Mouse (Mus musculus): ENCODE measurements around the gene Lgals3bp. TPM values are rescaled to one million over a fixed set of nuclear protein-coding genes. Genes with fewer than 3 reads are reported as not detected.
A peak's percentile ranks its signal among the peaks of the same experiment; 100 is the strongest.

Lgals3bp gene
- polyA plus RNA-seq, 1 experiment from 2014 or later: 4.3 TPM

DNA sequence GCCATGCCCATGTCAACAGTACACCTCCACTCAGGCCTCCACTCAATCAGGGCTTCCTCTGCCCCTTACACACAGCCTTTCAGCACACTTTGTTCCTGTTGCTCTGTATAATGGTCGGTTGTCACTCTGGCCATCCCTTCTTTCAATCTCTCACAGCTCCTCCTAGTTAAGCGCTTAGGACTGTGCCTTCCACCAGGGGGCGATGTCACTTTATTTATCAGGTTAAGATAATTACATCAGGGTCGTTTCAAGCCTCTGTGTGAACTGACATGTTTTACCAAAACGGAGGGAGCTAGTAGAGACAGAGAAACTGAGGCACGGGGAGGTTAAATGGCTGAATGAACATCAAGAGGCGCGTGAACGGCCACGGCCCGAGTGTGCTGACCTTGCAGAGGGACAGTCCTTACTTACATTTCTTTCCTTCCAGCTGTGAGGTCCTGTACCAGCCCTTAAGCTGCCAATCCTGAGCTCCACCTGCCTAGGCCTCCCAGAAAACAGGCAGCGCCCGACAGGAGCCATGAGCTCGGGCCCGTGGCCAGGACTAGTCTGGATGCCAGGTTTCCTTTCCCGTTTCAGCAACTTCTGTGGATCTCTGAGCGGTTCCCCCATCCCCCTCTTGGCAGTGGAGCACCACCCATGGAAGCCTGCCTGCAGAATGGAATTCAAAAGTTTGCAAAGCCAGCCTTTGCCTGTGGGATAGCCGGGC is 21.5 kb upstream of the Lgals3bp start:
- Histone ChIP-seq H3K4me1 (replicated peaks) (peaks cover 29% of the 10 kb centered on the region), H3K9ac (replicated peaks) (peak overlapping the region; percentile 46; the same call in 1 of the 2 replicates), H3K27ac (no peak overlapping the region), H3K27me3 (0 out of 2 replicates have a peak, but pooled peaks cover 5% of the 10 kb centered on the region), H3K4me3 (replicated peaks) (0 out of 2 replicates have a peak overlapping the region, but pooled peaks have one; percentile 0), H3K4me2 (peak overlapping the region; percentile 35), H3K36me3 (no peaks in the 10 kb centered on the region), H3K9me3 (no peaks in the 10 kb centered on the region)
- WGBS: 9% methylated on average over 18 of the region's 18 CpGs
- no peak for ATAC-seq (ENCODE audit: insufficient number of reproducible peaks, insufficient read depth, low FRiP score, low TSS enrichment, low read depth)

DNA sequence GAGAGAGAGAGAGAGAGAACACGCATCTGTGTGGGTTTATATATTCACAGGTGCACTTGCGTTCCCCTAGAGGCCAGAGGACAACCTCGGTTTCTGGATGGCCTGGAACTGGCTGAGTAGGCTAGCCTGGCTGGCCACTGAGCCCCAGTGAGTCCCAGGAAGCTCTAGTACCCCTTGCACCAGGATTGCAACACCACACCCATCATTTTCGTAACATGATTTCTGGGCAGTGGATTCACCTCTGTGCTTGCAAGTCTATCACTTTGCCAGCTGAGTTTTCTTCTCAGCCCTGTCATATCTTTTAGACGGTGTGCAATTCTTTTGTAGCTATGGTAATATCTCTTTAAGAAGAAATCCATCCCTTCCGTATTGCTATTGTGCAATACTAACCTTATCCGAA is 18.4 kb upstream of the Lgals3bp start:
- 0 out of 2 replicates have a peak, but pooled peaks cover 5% of the 10 kb centered on the region for H3K27me3 ChIP-seq
- no peaks in the 10 kb centered on the region for H3K9me3 ChIP-seq
- 72% methylated on average over 7 of the region's 7 CpGs for WGBS
- peaks cover 18% of the 10 kb centered on the region for H3K36me3 ChIP-seq
- no peak overlapping the region; the same call in 1 of the 2 replicates for H3K4me2 ChIP-seq
- no peak overlapping the region for H3K27ac ChIP-seq
- no peak for ATAC-seq (ENCODE audit: insufficient number of reproducible peaks, insufficient read depth, low FRiP score, low TSS enrichment, low read depth)
- H3K9ac ChIP-seq (replicated peaks): no peak overlapping the region
- no peak overlapping the region for H3K4me3 ChIP-seq (replicated peaks)
- H3K4me1 ChIP-seq (replicated peaks): peaks cover 31% of the 10 kb centered on the region

DNA sequence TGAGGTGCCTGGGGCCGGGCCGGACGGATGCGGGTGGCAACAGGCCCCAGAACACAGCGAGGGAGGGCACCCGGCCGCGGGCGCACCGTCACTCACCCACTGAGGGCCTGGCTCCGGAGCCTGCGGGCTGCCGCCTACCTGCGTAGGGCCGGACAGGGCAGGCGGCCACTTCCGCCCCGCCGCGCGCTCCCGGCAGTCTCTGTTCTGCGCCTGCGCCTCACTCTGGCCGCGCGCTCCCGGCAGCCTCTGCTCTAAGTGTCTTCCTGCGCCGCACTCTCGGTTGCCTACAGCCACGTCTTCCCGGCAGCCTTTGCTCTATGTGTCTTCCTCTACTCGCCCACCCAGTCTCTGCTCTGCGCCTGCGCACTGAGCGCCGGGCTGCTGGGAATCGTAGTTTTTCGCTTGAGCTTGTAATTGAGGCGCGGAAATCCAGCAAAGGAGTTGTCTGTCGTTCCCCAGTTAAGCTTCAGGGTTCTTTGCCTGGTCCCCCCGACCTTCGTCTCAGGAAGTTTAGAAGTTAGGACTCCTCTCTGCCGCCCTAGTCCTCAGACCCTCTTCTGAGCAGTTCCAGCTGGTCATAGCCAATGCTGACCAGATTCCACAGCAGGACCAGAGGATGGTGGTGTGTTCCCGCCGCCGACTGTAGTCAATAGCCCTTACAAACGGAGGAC is 17.1 kb upstream of the Lgals3bp start, which contains the start of gene Cant1:
Cant1 (minus strand) TSS at position 253 of the 671 bp plus-strand sequence.
- H3K9me3 ChIP-seq: no peaks in the 10 kb centered on the region
- H3K4me1 ChIP-seq (replicated peaks): peaks cover 26% of the 10 kb centered on the region
- peak within 1 kb of the TSS; percentile 88 for H3K4me3 ChIP-seq (replicated peaks)
- H3K4me2 ChIP-seq: peak within 1 kb of the TSS; percentile 93
- H3K9ac ChIP-seq (replicated peaks): peak within 1 kb of the TSS; percentile 92
- H3K36me3 ChIP-seq: peaks cover 31% of the 10 kb centered on the region
- H3K27me3 ChIP-seq: 0 out of 2 replicates have a peak, but pooled peaks cover 5% of the 10 kb centered on the region
- peak within 1 kb of the TSS; percentile 64 for H3K27ac ChIP-seq
- 0% methylated on average over 50 of the region's 50 CpGs for WGBS
- peak; percentile 93 for ATAC-seq (ENCODE audit: insufficient number of reproducible peaks, insufficient read depth, low FRiP score, low TSS enrichment, low read depth)

DNA sequence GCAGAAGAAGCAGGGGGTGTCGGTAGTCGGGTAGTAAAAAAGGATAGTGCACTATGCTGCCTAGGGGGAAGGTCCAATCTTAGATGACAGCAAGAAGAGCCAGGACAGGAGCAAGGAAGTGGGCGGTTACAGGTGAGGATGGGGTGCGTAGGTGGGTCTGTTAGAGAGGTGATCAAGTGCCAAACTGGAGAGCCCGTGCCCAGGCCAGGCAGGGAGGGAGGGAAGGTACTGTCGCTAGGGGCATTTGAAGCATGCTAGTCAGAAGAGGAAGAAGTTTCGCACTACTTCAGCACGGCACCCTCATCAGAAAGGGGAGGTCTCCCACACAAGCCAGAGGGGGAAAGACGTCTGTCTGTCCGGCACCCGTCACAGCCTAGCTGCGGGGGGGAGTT is 16.5 kb upstream of the Lgals3bp start:
- peak overlapping the region; percentile 93 for H3K4me2 ChIP-seq
- peak overlapping the region; percentile 88 for H3K4me3 ChIP-seq (replicated peaks)
- peak overlapping the region; percentile 92 for H3K9ac ChIP-seq (replicated peaks)
- H3K27ac ChIP-seq: peak overlapping the region; percentile 64; the same call in 1 of the 2 replicates
- WGBS: 6% methylated on average over 12 of the region's 12 CpGs
- no peaks in the 10 kb centered on the region for H3K9me3 ChIP-seq
- 0 out of 2 replicates have a peak, but pooled peaks cover 5% of the 10 kb centered on the region for H3K27me3 ChIP-seq
- H3K4me1 ChIP-seq (replicated peaks): peaks cover 21% of the 10 kb centered on the region
- peak; percentile 7; the same call in 1 of the 2 replicates for ATAC-seq (ENCODE audit: insufficient number of reproducible peaks, insufficient read depth, low FRiP score, low TSS enrichment, low read depth)
- H3K36me3 ChIP-seq: peaks cover 36% of the 10 kb centered on the region

DNA sequence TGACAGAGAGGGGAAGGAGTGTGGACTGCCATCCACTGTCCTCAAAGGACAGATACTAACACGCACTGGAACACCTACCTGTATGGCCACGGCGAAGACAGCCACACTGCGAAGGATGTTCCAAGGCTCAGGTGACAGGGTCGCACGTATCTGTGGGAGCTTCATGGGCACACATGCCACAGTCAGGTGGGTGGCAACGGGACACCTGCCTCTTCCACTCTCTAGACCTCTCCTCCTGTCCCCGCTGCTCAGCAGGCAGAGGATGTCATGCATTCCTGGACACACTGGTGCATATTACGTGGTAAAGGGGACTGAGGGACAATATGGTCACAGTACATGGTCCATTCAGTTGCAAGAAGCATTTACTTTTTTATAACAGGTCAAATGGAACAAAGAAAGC is 15.6 kb upstream of the Lgals3bp start:
- peak overlapping the region; percentile 92; the same call in 1 of the 2 replicates for H3K9ac ChIP-seq (replicated peaks)

DNA sequence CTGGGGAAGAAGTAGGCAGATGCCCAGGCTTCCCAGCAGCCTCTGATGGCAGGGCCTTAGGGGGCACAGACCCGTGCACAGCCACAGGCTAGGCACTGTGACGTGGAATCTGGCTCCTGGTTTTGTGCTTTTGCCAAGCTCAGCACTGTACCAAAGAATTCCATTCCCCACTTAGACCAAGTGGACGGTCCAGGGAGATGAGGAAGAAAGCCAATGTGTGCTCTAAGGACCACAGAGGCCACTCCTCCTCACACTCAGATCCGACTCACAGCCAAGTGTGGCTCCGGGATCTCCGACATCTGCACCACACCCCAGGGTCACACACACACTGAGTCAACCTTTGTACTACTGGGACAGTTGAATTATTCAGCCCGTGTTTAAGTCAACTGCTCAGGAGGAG is 14.2 kb upstream of the Lgals3bp start:
- Histone ChIP-seq H3K4me2 (no peak overlapping the region), H3K9me3 (no peaks in the 10 kb centered on the region), H3K4me3 (replicated peaks) (no peak overlapping the region), H3K9ac (replicated peaks) (no peak overlapping the region), H3K27ac (no peak overlapping the region), H3K27me3 (no peaks in the 10 kb centered on the region), H3K36me3 (peaks cover 59% of the 10 kb centered on the region), H3K4me1 (replicated peaks) (peaks cover 20% of the 10 kb centered on the region)
- 86% methylated on average over 7 of the region's 7 CpGs for WGBS
- ATAC-seq (ENCODE audit: insufficient number of reproducible peaks, insufficient read depth, low FRiP score, low TSS enrichment, low read depth): no peak

More for the DNA sequence above, 15.6 kb upstream of the Lgals3bp start:
- ATAC-seq (ENCODE audit: insufficient number of reproducible peaks, insufficient read depth, low FRiP score, low TSS enrichment, low read depth): no peak
- WGBS: 90% methylated on average over 9 of the region's 9 CpGs
- H3K4me1 ChIP-seq (replicated peaks): peaks cover 20% of the 10 kb centered on the region
- H3K36me3 ChIP-seq: peaks cover 44% of the 10 kb centered on the region
- H3K9me3 ChIP-seq: no peaks in the 10 kb centered on the region
- H3K27ac ChIP-seq: no peak overlapping the region
- H3K4me2 ChIP-seq: peak overlapping the region; percentile 93
- peak overlapping the region; percentile 88 for H3K4me3 ChIP-seq (replicated peaks)
- no peaks in the 10 kb centered on the region for H3K27me3 ChIP-seq

DNA sequence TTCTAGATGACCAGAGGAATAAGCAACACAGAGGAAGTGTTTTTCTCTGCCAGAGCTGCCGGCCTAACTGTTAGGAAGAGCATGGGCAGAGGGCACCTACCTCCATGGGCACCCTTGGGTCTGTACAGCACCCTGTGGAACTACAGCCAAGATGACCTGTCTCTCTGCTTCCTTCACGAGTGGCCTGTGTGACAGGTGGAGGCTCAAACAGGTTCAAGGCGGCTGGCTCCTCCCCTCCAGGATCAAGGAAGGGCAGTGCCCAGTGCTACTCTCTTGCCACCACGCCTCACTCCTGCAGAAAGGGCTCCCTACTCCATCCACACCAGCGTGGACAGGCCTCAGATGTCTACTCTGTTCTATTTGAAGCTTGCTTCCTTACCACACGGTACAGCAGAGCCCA is 13.7 kb upstream of the Lgals3bp start:
- Histone ChIP-seq H3K36me3 (peaks cover 63% of the 10 kb centered on the region), H3K27me3 (no peaks in the 10 kb centered on the region), H3K9me3 (no peaks in the 10 kb centered on the region), H3K9ac (replicated peaks) (no peak overlapping the region), H3K4me2 (no peak overlapping the region), H3K27ac (no peak overlapping the region), H3K4me3 (replicated peaks) (no peak overlapping the region), H3K4me1 (replicated peaks) (peaks cover 20% of the 10 kb centered on the region)
- ATAC-seq (ENCODE audit: insufficient number of reproducible peaks, insufficient read depth, low FRiP score, low TSS enrichment, low read depth): no peak
- WGBS: 90% methylated on average over 6 of the region's 6 CpGs

DNA sequence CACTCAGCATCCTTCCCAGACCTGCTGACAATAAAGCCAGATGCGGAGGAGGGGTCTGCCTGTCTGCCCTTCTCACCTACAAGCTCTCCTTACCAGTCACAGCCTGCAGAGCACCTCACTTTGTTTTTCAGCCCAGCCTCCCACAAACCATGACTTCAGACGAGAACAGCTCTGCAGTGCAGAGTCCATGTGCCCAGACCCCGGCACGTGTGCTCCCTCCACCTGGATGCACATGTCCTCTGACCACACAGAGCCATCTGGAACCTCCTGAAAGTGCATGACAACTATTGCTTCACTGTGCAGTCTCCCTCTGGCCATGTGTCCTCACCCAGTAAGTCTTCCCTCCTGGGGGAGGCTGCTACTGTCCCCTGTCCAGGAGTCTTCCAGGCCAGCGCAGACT is 12.4 kb upstream of the Lgals3bp start:
- no peak overlapping the region for H3K27ac ChIP-seq
- no peaks in the 10 kb centered on the region for H3K27me3 ChIP-seq
- H3K36me3 ChIP-seq: peaks cover 76% of the 10 kb centered on the region
- 87% methylated on average over 5 of the region's 5 CpGs for WGBS
- ATAC-seq (ENCODE audit: insufficient number of reproducible peaks, insufficient read depth, low FRiP score, low TSS enrichment, low read depth): no peak
- no peak overlapping the region for H3K9ac ChIP-seq (replicated peaks)
- H3K4me3 ChIP-seq (replicated peaks): no peak overlapping the region
- H3K9me3 ChIP-seq: no peaks in the 10 kb centered on the region
- no peak overlapping the region for H3K4me2 ChIP-seq
- H3K4me1 ChIP-seq (replicated peaks): peaks cover 15% of the 10 kb centered on the region

DNA sequence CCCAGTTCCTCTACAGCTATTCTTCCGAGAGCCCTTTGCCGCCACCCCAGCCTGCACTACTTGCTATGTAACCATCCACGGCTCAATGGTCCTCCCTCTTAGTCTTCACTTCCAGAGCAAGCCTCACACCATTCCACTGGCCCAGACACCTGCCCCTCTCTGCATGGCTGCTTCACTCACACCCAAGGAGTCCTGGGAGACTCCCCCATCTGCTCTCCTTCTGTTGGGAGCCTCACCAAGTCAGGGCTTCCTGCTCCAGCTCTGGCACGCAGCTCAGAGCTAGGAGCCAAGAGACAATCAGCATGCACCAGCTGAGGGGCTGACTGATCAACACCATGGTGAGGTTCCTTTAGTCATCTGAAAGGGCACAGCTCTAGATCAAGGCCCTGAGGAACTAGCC is 11.2 kb upstream of the Lgals3bp start:
- peaks cover 89% of the 10 kb centered on the region for H3K36me3 ChIP-seq
- peaks cover 11% of the 10 kb centered on the region for H3K4me1 ChIP-seq (replicated peaks)
- H3K4me2 ChIP-seq: no peak overlapping the region
- no peak overlapping the region for H3K27ac ChIP-seq
- 0 out of 2 replicates have a peak overlapping the region, but pooled peaks have one; percentile 1 for H3K9ac ChIP-seq (replicated peaks)
- no peak overlapping the region for H3K4me3 ChIP-seq (replicated peaks)
- H3K9me3 ChIP-seq: no peaks in the 10 kb centered on the region
- WGBS: 82% methylated on average over 4 of the region's 4 CpGs
- no peak for ATAC-seq (ENCODE audit: insufficient number of reproducible peaks, insufficient read depth, low FRiP score, low TSS enrichment, low read depth)
- H3K27me3 ChIP-seq: no peaks in the 10 kb centered on the region

DNA sequence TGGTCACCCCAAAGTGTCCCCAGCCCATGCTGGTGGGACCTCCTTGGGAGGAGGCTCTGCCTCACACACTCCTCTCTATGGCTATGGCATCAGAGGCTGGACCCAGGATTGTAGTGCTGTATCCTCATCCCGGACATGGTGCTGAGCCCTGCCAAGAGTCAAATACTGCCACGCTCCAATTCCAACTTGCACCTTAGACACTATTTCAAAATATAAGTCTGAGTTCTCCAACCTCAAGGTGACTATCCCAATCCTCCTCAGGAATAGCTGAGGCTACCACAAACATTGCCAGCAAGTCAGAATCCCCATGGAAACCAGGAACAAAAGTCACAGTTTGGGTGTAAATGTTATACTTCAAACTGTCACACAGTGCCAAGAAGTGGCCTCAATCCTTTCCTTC is 10.7 kb upstream of the Lgals3bp start:
- H3K27ac ChIP-seq: no peak overlapping the region
- peaks cover 7% of the 10 kb centered on the region for H3K4me1 ChIP-seq (replicated peaks)
- H3K4me3 ChIP-seq (replicated peaks): no peak overlapping the region
- no peak overlapping the region for H3K4me2 ChIP-seq
- no peaks in the 10 kb centered on the region for H3K27me3 ChIP-seq
- no peak for ATAC-seq (ENCODE audit: insufficient number of reproducible peaks, insufficient read depth, low FRiP score, low TSS enrichment, low read depth)
- H3K9ac ChIP-seq (replicated peaks): 0 out of 2 replicates have a peak overlapping the region, but pooled peaks have one; percentile 1
- H3K36me3 ChIP-seq: peaks cover 93% of the 10 kb centered on the region
- 90% methylated on average over 2 of the region's 2 CpGs for WGBS
- H3K9me3 ChIP-seq: no peaks in the 10 kb centered on the region

DNA sequence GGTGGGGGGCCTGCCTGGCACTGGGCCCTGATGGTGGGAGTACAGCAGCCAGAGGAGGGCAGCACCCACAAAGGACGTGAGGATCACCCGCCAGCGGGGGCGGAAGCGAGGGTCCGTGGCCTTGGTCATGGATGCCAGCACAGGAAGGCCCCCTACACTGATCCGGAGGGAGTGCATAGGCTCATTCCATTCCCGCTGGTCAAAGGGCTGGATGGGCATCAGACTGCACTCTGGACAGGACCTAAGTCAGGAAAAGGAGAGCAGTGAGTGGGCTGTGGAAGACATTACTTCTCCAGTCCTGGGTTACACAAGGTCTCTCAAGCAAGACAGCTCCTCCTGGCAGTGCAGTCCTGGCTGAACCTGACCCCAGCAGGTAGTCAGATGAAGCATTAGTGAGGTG is 9.4 kb upstream of the Lgals3bp start:
- no peak overlapping the region for H3K4me2 ChIP-seq
- no peak overlapping the region for H3K9ac ChIP-seq (replicated peaks)
- H3K9me3 ChIP-seq: no peaks in the 10 kb centered on the region
- H3K4me3 ChIP-seq (replicated peaks): no peak overlapping the region
- no peak overlapping the region for H3K27ac ChIP-seq
- ATAC-seq (ENCODE audit: insufficient number of reproducible peaks, insufficient read depth, low FRiP score, low TSS enrichment, low read depth): no peak
- no peaks in the 10 kb centered on the region for H3K27me3 ChIP-seq
- H3K36me3 ChIP-seq: peaks cover 98% of the 10 kb centered on the region
- 92% methylated on average over 8 of the region's 8 CpGs for WGBS
- no peaks in the 10 kb centered on the region for H3K4me1 ChIP-seq (replicated peaks)

Measured in limb, embryonic 12.5 days (tissue).